ENCODE assay signal across 19 mouse cellular contexts in genomic region chr5:14198344-14199040, GRCm38 (mm10).
"Had no signal": no experiment of that assay in that cellular context is flagged by ENCODE, and none has a peak within 500 bp of the region (broad histone marks: within the 10 kb centered on the region; RNA-seq: fewer than 3 reads in every experiment).

No protein-coding gene starts in this region.

- H3K4me1 ChIP-seq: limb, embryonic 12.5 days; limb, embryonic 15.5 days; megakaryocyte, embryonic 14.5 days; midbrain, embryonic 10.5 days had no signal

- H3K4me3 ChIP-seq: limb, embryonic 12.5 days; limb, embryonic 15.5 days; megakaryocyte, embryonic 14.5 days; midbrain, embryonic 10.5 days; midbrain, embryonic 13.5 days; myocyte; neural tube, embryonic 13.5 days had no signal

- H3K9ac ChIP-seq: limb, embryonic 12.5 days; limb, embryonic 15.5 days; liver, embryonic 14.5 days; liver, postnatal 0 days; midbrain, embryonic 13.5 days; neural tube, embryonic 13.5 days had no signal

- H3K36me3 ChIP-seq: limb, embryonic 12.5 days; limb, embryonic 15.5 days; midbrain, embryonic 10.5 days; midbrain, embryonic 13.5 days; neural tube, embryonic 13.5 days had no signal

- DNase-seq: kidney, postnatal 36 days; left cerebral cortex, postnatal 4 days; liver, postnatal 0 days; lung, postnatal 10 days; lung, postnatal 36 days; thymus, adult 18-20 months; thymus, postnatal 36 days had no signal

- H3K9me3 ChIP-seq: limb, embryonic 12.5 days; limb, embryonic 15.5 days; megakaryocyte, embryonic 14.5 days; midbrain, embryonic 10.5 days; midbrain, embryonic 13.5 days; neural tube, embryonic 13.5 days had no signal

- H3K27ac ChIP-seq: hindbrain, postnatal 0 days; limb, embryonic 12.5 days; limb, embryonic 15.5 days; liver, embryonic 14.5 days; midbrain, embryonic 10.5 days; midbrain, embryonic 13.5 days; neural tube, embryonic 13.5 days had no signal

- H3K4me2 ChIP-seq: limb, embryonic 12.5 days; limb, embryonic 15.5 days; liver, embryonic 11.5 days; midbrain, embryonic 13.5 days; neural tube, embryonic 13.5 days had no signal

- H3K27me3 ChIP-seq: limb, embryonic 12.5 days; limb, embryonic 15.5 days; megakaryocyte, embryonic 14.5 days; midbrain, embryonic 13.5 days; neural tube, embryonic 13.5 days had no signal

- ATAC-seq: hindbrain, postnatal 0 days; inflammation-experienced regulatory T-cells, adult 6 months; liver, postnatal 0 days; midbrain, embryonic 13.5 days; midbrain, embryonic 16.5 days had no signal
